Mouse (Mus musculus) liver, postnatal 0 days (tissue): ENCODE measurements around the gene Tmem107.

Experiments used
- CTCF ChIP-seq: sonication (generic); IDR thresholded peaks from 2 replicates; pipeline ENCODE4 v1.5.1; 2016; ENCODE audit warnings: antibody characterized with exemption, low read depth
- EP300 ChIP-seq: IDR thresholded peaks from 2 replicates; pipeline ENCODE4 v1.6.1; 2016; ENCODE audit warnings: antibody characterized with exemption, low read depth, mild to moderate bottlenecking

- no peak for TF ChIP-seq CTCF
- no peak for TF ChIP-seq EP300
These were observed 30.2 kb downstream of the Tmem107 start for GRCm38 (mm10) chr11:69100639-69101360.
